Mouse (Mus musculus) gastrocnemius, postnatal 25 days (tissue): Measurements from ENCODE around the gene Ifna1. TPM values are rescaled to one million over a fixed set of nuclear protein-coding genes. Genes with fewer than 3 reads are reported as not detected.

Experiments used
- DNase-seq: peaks from one replicate; pipeline ENCODE4 v3.0.0; 2022
- total RNA-seq, 2 experiments: library from RNA; stranded (reverse); gene quantifications; 1 replicate in 1 of 2; 2 replicates in 1 of 2; pipeline ENCODE4 v1.2.3; 2021

Ifna1 gene
- total RNA-seq, 2 experiments from 2014 or later: not detected

DNA sequence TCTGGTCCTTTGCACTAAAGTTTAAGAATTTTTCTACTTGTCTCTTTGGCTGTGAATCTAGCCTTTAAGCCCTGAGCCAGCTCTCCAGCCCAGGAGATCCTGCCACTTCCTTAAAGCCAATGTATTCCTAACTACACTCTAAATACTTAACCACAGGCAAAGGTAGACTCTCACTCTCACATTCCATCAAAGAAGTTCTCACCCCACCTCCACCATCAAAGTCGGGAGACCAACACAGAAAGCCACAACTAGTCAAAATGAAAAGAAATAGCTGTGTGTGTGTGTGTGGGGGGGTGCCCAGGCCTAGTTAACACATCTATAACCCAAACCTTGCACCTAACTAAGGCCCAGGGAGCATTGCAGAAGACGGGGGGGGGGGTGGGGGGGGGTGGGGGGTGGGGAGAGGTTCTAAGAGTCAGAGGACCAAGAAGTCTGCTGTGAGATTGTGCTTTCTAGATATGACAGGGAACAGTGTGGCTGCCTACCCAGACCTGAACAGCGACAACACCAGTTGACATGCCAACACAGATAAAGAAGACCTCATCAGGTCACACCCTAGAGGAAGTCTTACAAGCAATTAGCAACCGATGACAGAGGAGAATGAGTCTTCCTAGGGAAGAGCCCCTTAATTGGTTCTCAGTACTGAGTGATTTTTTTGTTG lies 25.7 kb downstream of the Ifna1 start:
- DNase-seq: no peak

DNA sequence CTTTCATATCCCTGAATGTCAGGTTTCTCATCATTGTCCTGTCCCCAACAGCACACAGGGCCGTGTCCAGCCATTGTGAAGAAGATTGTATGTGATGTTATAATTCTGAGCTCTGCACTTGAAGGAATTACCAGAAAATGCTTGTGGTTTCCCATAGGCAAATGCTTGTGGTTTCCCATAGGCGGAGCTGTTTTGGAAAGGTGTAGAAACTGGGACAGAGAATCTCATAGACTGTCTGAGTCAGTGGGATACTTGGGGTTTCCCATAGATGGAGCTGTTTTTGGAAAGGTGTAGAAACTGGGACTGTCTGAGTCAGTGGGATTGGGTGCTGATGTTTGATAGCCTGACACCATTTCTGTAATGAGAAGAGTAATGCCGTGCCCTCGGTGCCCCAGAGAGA lies 26.6 kb downstream of the Ifna1 start:
- DNase-seq: no peak

DNA sequence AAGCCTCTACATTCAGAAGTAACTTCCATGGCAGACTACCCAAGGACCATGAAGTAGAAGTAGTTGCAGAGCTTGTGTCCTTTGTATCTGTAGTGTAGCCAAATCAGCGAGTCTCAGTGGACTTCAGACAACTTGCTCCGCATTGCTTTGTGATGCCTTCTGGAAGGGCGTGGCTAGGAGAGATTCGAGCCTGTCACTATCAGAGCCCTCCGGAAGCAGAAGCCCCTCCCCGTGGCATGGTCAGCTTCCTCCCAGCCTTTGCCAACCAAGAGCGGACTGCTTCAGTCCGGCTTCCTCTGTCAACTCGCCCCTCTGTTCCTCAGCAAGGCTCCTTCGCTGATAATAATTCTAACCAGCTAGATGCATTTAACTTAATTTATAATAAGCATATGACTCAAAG lies 28.4 kb downstream of the Ifna1 start:
- no peak for DNase-seq

DNA sequence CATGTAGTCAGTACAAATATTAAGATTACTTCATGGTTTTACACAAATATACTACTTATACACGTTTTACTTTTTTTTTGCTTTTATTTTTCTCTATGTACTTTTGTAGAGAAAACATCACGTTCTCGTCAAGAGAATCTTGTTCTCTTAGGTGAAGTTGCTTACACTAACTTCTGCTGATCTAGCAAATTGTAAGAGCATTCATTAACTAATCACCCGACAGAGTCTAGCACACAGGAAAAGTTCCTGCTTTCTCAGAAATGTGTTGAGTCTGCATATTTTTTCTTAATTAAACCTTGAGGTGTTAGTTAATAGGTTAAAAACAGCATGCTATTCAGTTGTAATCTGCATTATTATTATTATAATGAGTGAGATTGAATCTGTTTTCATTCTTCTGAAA lies 28.9 kb downstream of the Ifna1 start:
- no peak for DNase-seq

DNA sequence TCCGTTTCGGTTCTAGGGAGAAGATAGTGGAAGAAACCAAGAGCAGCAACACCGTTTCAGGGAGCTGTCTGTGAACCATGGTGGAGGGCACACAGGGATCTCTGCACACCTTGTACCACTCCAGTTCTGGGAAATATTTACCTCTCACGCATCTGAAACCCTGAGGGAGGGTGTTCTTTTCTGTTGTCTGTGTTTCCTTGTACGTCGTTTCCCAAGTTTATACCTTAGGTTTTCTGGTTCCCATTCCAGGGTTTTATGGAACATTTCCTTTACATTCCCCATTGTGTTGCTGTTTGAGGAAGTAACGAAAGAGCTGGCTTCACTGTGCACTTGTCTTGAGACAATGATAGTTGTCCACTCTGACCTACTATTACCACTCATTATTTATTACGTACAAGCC lies 30.2 kb downstream of the Ifna1 start, which contains the start of gene Ifne:
Gene Ifne, minus strand, starts transcription at position 101 of the 400 bp plus-strand sequence.
- DNase-seq: no peak

DNA sequence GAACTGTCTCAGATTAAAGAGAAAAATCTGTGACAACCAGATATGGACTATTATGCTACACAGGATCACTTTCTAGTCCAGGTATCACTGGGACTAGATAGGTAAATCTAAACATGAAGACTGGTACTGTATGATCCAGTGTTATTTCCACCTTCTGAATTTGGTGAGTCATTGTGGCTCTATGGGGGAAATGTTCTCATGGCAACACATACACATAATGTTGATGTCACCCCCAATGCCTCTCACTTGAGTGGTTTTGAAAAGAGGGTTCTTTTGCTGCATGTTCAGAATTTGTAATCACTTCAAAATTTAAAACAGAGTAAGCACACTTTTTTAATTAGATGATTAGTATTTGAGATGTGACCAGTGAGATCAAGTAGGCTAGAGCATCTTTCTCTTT lies 38.3 kb downstream of the Ifna1 start:
- no peak for DNase-seq

DNA sequence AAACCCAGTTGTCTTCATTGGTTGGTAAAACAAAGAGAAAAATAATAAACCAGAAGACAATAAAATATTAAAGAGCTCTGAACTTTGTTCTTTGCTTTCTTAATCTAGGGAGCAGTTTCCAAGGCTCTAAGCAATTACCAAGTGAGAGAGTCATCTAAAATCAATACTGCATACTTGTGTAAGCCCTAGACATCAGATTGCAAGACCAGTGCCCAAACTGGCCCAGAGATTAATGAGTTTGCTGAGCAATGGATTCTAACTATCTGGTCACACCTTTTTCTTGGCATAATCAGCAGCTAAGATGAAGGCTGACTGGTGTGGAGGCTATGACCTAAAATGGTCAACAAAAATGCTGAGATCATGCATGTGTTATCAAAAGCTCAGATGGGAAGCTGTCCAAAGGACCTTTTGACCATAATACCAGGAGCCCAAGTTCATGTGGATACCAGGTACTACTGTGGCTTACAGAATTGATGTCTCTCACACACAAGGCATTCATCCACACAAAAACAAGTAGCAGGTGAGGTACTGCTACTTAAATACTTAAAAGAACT lies 43.4 kb downstream of the Ifna1 start:
- no peak for DNase-seq

Other genes with a start within 250 kb of the Ifna1 start
- gene Ifna12, start 246.7 kb upstream of the Ifna1 start, total RNA-seq: not detected
- not detected for gene C87499, start 215.7 kb upstream of the Ifna1 start, total RNA-seq
- not detected for gene Ifna13, start 205.6 kb upstream of the Ifna1 start, total RNA-seq
- gene Ifna16, start 173.2 kb upstream of the Ifna1 start, total RNA-seq: not detected
- not detected for gene Ifna2, start 166.2 kb upstream of the Ifna1 start, total RNA-seq
- gene Ifnab, start 158.7 kb upstream of the Ifna1 start, total RNA-seq: not detected
- under 1 TPM; 0.26 to 0.43 TPM for gene Gm26566, start 128.3 kb upstream of the Ifna1 start, total RNA-seq
- gene Klhl9, start 127.6 kb upstream of the Ifna1 start, total RNA-seq: 10 to 100 TPM; 45.1 to 47.2 TPM
- not detected for gene Gm13271, start 95.2 kb upstream of the Ifna1 start, total RNA-seq
- gene Gm13283, start 90.0 kb upstream of the Ifna1 start, total RNA-seq: not detected
- gene Gm13290, start 76.3 kb upstream of the Ifna1 start, total RNA-seq: not detected
- not detected for gene Gm13289, start 73.2 kb upstream of the Ifna1 start, total RNA-seq
- not detected for gene Gm13272, start 70.2 kb upstream of the Ifna1 start, total RNA-seq
- not detected for gene Ifnz, start 68.0 kb upstream of the Ifna1 start, total RNA-seq
- not detected for gene Gm13276, start 64.4 kb upstream of the Ifna1 start, total RNA-seq
- gene Gm13277, start 61.5 kb upstream of the Ifna1 start, total RNA-seq: not detected
- gene Gm13278, start 58.5 kb upstream of the Ifna1 start, total RNA-seq: not detected
- gene Gm13275, start 55.6 kb upstream of the Ifna1 start, total RNA-seq: not detected
- not detected for gene Gm13279, start 52.7 kb upstream of the Ifna1 start, total RNA-seq
- gene Gm13285, start 50.4 kb upstream of the Ifna1 start, total RNA-seq: not detected
- gene Gm13287, start 46.8 kb upstream of the Ifna1 start, total RNA-seq: not detected
- not detected for gene Gm13288, start 44.6 kb upstream of the Ifna1 start, total RNA-seq
- gene Ifna7, start 33.9 kb upstream of the Ifna1 start, total RNA-seq: not detected
- not detected for gene Ifna11, start 30.1 kb upstream of the Ifna1 start, total RNA-seq
- gene Ifna6, start 22.7 kb upstream of the Ifna1 start, total RNA-seq: not detected
- not detected for gene Ifna5, start 14.6 kb upstream of the Ifna1 start, total RNA-seq
- not detected for gene Ifna4, start 8.2 kb upstream of the Ifna1 start, total RNA-seq
- not detected for gene Ifne, start 30.1 kb downstream of the Ifna1 start, total RNA-seq